Mouse (Mus musculus) stomach, embryonic 14.5 days (tissue): ENCODE results near the gene Tmc1. TPM values are rescaled to one million over a fixed set of nuclear protein-coding genes. Genes with fewer than 3 reads are reported as not detected.

Experiments used
- ATAC-seq: fragments of 200-750 bp; cut with Nextera tagmentation; 2 replicates; pipeline ENCODE4 v1.8.0; 2017; ENCODE audit warnings: low read depth, moderate TSS enrichment; ENCODE audit not compliant: insufficient number of reproducible peaks, insufficient read depth, low FRiP score
- H3K27ac ChIP-seq: fragments of 300-500 bp; sonication (generic); 2 replicates; pipeline ENCODE4 v1.5.1; 2014; ENCODE audit warnings: mild to moderate bottlenecking, low read length, moderate library complexity, mixed read lengths
- H3K27me3 ChIP-seq: fragments of 300-500 bp; sonication (generic); 2 replicates; pipeline ENCODE4 v1.6.1; 2014; ENCODE audit warnings: low read length, control low read depth, mixed read lengths; ENCODE audit not compliant: control insufficient read depth, insufficient read depth
- H3K36me3 ChIP-seq: fragments of 300-500 bp; sonication (generic); 2 replicates; pipeline ENCODE4 v1.6.1; 2014; ENCODE audit warnings: mild to moderate bottlenecking, control low read depth, low read length, moderate library complexity, mixed read lengths; ENCODE audit not compliant: control insufficient read depth, insufficient read depth
- H3K4me1 ChIP-seq: fragments of 300-500 bp; sonication (generic); 2 replicates; pipeline ENCODE4 v1.6.1; 2014; ENCODE audit warnings: low read length, control low read depth, mixed read lengths; ENCODE audit not compliant: control insufficient read depth, insufficient read depth
- H3K4me2 ChIP-seq: fragments of 300-500 bp; sonication (generic); replicated peaks from 2 replicates; pipeline ENCODE4 v1.6.1; 2014; ENCODE audit warnings: low read depth, low read length, control low read depth
- H3K4me3 ChIP-seq: fragments of 300-500 bp; sonication (generic); 2 replicates; pipeline ENCODE4 v1.5.1; 2014; ENCODE audit warnings: low read depth, low read length, control low read depth
- H3K9ac ChIP-seq: fragments of 300-500 bp; sonication (generic); replicated peaks from 2 replicates; pipeline ENCODE4 v1.6.1; 2014; ENCODE audit warnings: low read depth, mild to moderate bottlenecking, control low read depth, low read length, moderate library complexity, mixed read lengths
- H3K9me3 ChIP-seq: fragments of 300-500 bp; sonication (generic); 2 replicates; pipeline ENCODE4 v1.6.1; 2016; ENCODE audit warnings: low read depth, low read length, control low read depth; ENCODE audit not compliant: control insufficient read depth
- WGBS: fragments of 180-500 bp; shearing (Covaris S2); extraction: QIAGEN DNeasy Blood & Tissue Kit; methylation state at CpG from one replicate; pipeline ENCODE4 v1.1.7; 2014; 5-methylcytosine and 5-hydroxymethylcytosine counted together
- polyA plus RNA-seq: library from polyadenylated mRNA; unstranded; fragments of >200 nt; fragmentation: Nextera tagmentation; extraction: Ambion mirVana; gene quantifications from 2 replicates; pipeline ENCODE4 v1.2.1, GENCODE M21; 2014

The Tmc1 gene
- polyA plus RNA-seq, 1 experiment from 2014 or later, result not detected

DNA sequence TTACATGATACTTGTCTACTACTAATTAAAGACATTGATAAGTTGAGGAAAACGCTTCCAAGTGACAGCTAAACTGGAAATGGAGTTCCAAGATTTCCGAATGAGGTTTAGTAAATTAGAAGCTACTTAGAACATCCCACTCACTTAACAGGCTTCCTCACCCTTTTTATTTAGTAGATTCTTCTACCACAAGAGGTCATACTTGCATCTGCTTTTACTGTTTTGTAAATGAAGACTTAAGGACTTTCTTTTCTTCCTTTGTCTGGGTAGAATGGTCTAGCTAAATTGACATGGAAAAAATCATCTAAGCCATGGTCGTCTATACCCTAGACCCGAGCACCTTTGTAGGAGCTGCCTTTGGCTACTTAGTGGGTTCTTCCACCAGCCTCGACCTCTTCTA, 105.1 kb downstream of the Tmc1 start:
- whole genome bisulfite sequencing, result 66% methylated on average over 5 of the region's 5 CpGs
- Histone ChIP-seq H3K9me3 (no peaks in the 10 kb centered on the region), H3K36me3 (no peaks in the 10 kb centered on the region), H3K27ac (no peak overlapping the region), H3K4me2 (no peak overlapping the region), H3K4me3 (no peak overlapping the region), H3K27me3 (no peaks in the 10 kb centered on the region), H3K9ac (no peak overlapping the region), H3K4me1 (no peaks in the 10 kb centered on the region)
- ATAC-seq, result no peak

DNA sequence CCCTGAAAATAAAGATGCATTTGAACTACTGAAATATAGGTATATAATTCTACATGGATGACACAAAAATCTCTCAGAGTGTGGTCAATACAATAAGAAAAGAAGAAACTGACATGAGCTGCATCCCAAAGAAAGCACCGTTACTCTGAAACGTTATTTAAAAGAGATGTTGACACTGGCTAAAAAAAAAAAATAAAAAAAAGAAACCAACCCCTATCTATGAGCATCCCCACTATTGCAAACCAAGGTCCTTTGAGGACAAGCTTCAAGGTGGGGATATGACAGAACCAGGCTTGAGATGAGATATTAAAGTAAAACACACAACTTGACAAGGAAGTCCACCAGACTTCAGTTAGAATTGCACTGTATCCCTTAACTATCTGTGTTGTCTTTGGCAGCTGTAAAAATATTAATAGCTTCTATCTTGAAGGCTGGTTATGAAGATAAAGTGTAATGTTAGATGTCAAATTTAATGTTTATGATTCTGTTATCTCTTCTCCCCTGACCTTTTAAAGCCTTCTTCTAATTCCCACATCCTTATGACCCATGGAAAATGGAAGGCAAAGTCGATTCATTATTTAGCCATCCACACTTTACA, 106.4 kb downstream of the Tmc1 start:
- H3K4me1 ChIP-seq, result no peaks in the 10 kb centered on the region
- no peak overlapping the region for H3K27ac ChIP-seq
- H3K9me3 ChIP-seq, result no peaks in the 10 kb centered on the region
- H3K4me2 ChIP-seq, result no peak overlapping the region
- no peak for ATAC-seq
- no peak overlapping the region for H3K4me3 ChIP-seq
- no peaks in the 10 kb centered on the region for H3K27me3 ChIP-seq
- H3K9ac ChIP-seq, result no peak overlapping the region
- no peaks in the 10 kb centered on the region for H3K36me3 ChIP-seq
- WGBS, result 89% methylated on average over 3 of the region's 3 CpGs

DNA sequence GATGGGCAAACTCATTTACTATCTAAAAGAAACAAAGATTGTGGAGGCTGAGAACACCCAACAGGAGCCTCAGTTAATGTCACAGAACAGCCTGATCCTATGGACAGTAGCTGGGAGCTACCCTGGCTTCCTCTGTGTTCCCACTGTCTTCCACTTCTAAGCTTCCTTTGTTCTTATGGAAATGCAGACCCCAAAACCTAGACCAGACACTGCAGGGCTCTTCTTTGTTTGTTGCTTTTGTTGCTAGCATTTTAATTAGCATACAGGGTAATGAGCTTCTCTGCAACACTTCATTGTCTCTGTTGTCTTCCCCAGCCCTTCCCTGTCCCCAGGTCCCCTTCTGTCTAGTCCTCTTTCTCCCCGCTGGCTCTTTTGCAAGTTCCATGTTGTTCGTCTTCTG, 116.6 kb downstream of the Tmc1 start:
- Histone ChIP-seq H3K4me1 (no peaks in the 10 kb centered on the region), H3K4me2 (no peak overlapping the region), H3K4me3 (no peak overlapping the region), H3K36me3 (no peaks in the 10 kb centered on the region), H3K27ac (no peak overlapping the region), H3K9me3 (no peaks in the 10 kb centered on the region), H3K27me3 (no peaks in the 10 kb centered on the region), H3K9ac (no peak overlapping the region)
- no peak for ATAC-seq
- 77% methylated on average over 2 of the region's 2 CpGs for WGBS

DNA sequence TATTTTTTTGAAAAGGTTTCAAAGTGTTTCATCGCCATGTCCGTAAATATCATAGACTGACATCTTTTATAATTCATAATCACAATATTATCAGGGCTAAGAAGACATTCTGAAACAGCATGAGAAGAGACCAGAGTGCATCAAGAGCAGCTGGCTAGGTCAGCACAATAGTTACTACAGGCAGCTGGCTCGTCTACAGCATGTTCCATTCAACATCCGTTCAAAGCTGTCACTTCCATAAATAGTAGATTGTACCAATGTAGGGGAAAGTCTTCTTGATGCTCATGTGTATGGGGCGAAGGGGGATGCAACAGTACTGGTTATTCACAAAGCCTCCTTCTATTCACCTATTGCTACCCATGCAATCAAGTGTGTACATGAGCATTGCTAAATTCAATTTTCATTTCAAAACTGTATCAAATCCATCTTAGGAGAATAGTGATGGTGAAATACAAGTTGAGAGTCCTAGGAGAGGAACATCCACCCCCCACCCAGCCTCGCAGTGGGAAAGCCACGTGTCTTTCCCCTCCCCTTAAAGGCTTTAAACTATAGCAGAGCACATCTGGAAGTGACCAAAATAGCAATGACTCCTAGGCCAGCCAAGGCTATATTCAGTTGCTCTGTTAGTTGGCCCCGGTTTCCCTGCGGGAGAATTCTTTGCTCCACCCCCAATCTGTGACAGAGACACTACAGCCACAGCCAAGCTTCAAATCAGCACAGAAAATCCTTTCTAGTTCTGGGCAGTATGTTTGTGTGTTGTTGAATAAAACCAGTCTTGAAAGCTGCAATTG, 117.8 kb downstream of the Tmc1 start:
- H3K27me3 ChIP-seq, result no peaks in the 10 kb centered on the region
- no peaks in the 10 kb centered on the region for H3K36me3 ChIP-seq
- H3K9ac ChIP-seq, result no peak overlapping the region
- no peaks in the 10 kb centered on the region for H3K4me1 ChIP-seq
- H3K4me2 ChIP-seq, result no peak overlapping the region
- no peaks in the 10 kb centered on the region for H3K9me3 ChIP-seq
- 76% methylated on average over 9 of the region's 9 CpGs for WGBS
- no peak overlapping the region for H3K4me3 ChIP-seq
- no peak overlapping the region for H3K27ac ChIP-seq
- ATAC-seq, result no peak

DNA sequence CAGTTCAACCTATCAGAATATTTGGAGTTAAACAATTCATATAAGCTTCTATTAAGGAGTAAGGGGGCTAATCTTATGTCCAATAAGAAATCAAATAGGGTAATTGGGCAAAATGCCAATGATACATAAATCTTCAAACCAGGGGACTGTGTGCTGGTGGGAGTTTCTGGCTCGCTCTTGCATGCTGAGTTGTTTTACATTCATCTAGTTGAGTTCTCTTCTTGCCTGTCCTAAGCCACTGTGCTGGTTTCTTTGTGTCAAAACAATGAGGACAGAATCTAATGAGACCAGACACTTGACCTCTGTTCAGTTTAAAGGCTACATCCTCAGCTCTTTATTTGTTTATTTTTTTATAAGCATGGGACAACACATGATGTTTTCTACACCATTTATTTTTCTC, 119.1 kb downstream of the Tmc1 start:
- no peaks in the 10 kb centered on the region for H3K36me3 ChIP-seq
- H3K9ac ChIP-seq, result no peak overlapping the region
- H3K4me1 ChIP-seq, result no peaks in the 10 kb centered on the region
- H3K27me3 ChIP-seq, result no peaks in the 10 kb centered on the region
- H3K4me3 ChIP-seq, result no peak overlapping the region
- H3K27ac ChIP-seq, result no peak overlapping the region
- no peaks in the 10 kb centered on the region for H3K9me3 ChIP-seq
- no peak for ATAC-seq
- 50% methylated on average over 1 of the region's 1 CpGs for WGBS
- no peak overlapping the region for H3K4me2 ChIP-seq

DNA sequence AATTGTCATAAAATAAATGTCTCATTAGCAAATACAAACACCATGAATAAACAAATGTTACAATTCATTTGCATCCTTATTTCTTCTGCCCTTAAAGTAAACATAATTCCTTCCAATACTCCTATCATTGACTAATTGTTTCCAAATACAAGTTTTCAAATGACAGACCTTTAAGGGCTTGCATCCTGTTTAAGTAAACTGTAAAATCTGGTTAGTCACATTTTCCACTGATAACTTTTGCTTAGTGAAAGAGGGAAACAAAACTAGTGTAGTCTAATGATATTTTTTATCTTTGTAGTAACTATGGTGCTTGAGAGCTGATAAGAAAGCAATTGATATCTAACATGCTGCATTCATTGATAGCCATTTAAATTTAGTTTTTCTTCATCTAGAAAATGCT, 154.5 kb downstream of the Tmc1 start:
- Histone ChIP-seq H3K36me3 (no peaks in the 10 kb centered on the region), H3K9me3 (no peaks in the 10 kb centered on the region), H3K4me1 (no peaks in the 10 kb centered on the region), H3K4me3 (no peak overlapping the region), H3K9ac (no peak overlapping the region), H3K27ac (no peak overlapping the region), H3K27me3 (no peaks in the 10 kb centered on the region), H3K4me2 (no peak overlapping the region)
- no peak for ATAC-seq

DNA sequence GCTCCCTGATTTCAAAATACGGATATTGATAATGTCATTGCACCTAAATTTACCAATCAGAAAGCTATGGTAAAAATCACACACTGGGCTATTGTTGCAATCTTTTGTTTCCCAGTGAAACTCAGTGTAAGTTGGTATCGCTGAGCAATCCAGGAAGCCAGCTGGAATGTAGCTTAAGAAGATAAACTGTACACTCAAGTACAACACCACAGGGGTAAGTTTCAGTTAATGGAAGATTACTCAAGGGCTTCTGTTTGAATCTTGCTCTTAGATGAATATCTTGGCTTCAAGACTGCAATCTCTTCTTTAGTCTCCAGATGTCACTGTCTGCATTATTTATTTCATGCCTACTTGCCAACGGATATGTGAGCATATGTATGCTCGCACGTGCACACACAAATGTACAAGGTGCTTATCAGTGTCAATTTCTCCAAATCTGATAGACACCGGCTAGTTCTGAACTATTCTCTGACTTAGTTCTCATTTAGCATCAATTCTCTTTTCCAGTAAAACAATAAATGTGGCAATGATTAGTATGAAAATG, 156.4 kb downstream of the Tmc1 start:
- H3K9ac ChIP-seq, result no peak overlapping the region
- ATAC-seq, result no peak
- no peaks in the 10 kb centered on the region for H3K4me1 ChIP-seq
- no peak overlapping the region for H3K4me2 ChIP-seq
- no peak overlapping the region for H3K27ac ChIP-seq
- no peaks in the 10 kb centered on the region for H3K27me3 ChIP-seq
- H3K9me3 ChIP-seq, result no peaks in the 10 kb centered on the region
- H3K36me3 ChIP-seq, result no peaks in the 10 kb centered on the region
- H3K4me3 ChIP-seq, result no peak overlapping the region
- WGBS, result 43% methylated on average over 6 of the region's 6 CpGs

DNA sequence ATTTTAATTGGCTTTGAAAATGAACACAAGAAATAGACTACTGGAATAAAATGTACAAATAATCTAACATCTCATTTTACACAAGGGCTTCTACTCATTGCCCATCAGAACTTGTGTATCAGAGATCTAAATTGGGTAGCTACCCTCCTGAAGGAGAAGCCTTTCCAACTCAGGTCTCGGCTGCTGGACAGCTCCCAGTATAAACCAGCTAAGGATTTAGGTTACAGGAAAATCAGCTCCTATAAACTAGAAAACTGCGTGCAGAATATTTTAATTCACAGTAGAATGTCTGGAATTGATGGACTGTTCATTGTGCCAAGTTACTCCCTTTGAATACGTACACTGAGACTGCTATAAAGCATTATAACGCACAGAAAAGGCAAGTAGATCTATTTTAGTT, 158.0 kb downstream of the Tmc1 start:
- H3K4me3 ChIP-seq, result no peak overlapping the region
- H3K36me3 ChIP-seq, result no peaks in the 10 kb centered on the region
- no peaks in the 10 kb centered on the region for H3K4me1 ChIP-seq
- no peak overlapping the region for H3K4me2 ChIP-seq
- ATAC-seq, result no peak
- no peaks in the 10 kb centered on the region for H3K9me3 ChIP-seq
- H3K9ac ChIP-seq, result no peak overlapping the region
- H3K27ac ChIP-seq, result no peak overlapping the region
- no peaks in the 10 kb centered on the region for H3K27me3 ChIP-seq
- WGBS, result 37% methylated on average over 4 of the region's 4 CpGs
